Mouse (Mus musculus) MEL (cell line): ENCODE measurements around the gene Thap11.

ENCODE experiments used
- CTCF ChIP-seq, 3 experiments: IDR thresholded peaks in 2 of 3; conservative IDR thresholded peaks in 1 of 3; 2 replicates each; pipeline ENCODE4 v1.5.1; 2011 to 2012; ENCODE audit warnings: low read length in 3 of 3, low read depth in 2 of 3, mild to moderate bottlenecking in 2 of 3, improper control_type of control experiment in 1 of 3, inconsistent platforms in 1 of 3, mixed read lengths in 1 of 3, moderate library complexity in 1 of 3; ENCODE audit not compliant: control insufficient read depth in 1 of 3, insufficient read depth in 1 of 3, poor library complexity in 1 of 3, severe bottlenecking in 1 of 3
- POLR2A ChIP-seq, 2 experiments: IDR thresholded peaks; 2 replicates each; pipeline ENCODE4 v1.6.1; 2011 to 2012; ENCODE audit warnings: low read length in 2 of 2, mild to moderate bottlenecking in 2 of 2, control low read depth in 1 of 2, improper control_type of control experiment in 1 of 2, low read depth in 1 of 2, moderate library complexity in 1 of 2; ENCODE audit not compliant: control insufficient read depth in 1 of 2, insufficient read depth in 1 of 2, poor library complexity in 1 of 2

- no peak for TF ChIP-seq CTCF (IDR thresholded peaks at IDR 0.05 in 2 of 3, conservative IDR thresholded peaks at IDR 0.05 in 1 of 3; ENCODE audit: control insufficient read depth in 1 of 3, insufficient read depth in 1 of 3, low read depth in 2 of 3, low read length in 3 of 3, poor library complexity in 1 of 3, severe bottlenecking in 1 of 3)
- no peak for TF ChIP-seq POLR2A (IDR thresholded peaks at IDR 0.05; ENCODE audit: control insufficient read depth in 1 of 2, insufficient read depth in 1 of 2, low read depth in 1 of 2, low read length in 2 of 2, poor library complexity in 1 of 2)
Measured at GRCm38 (mm10) chr8:105897801-105898480, 43.0 kb downstream of the Thap11 start.
